Mouse (Mus musculus) intestine, postnatal 0 days (tissue): ENCODE measurements around the gene Slc37a3. TPM values are rescaled to one million over a fixed set of nuclear protein-coding genes. Genes with fewer than 3 reads are reported as not detected.

ENCODE experiments used
- ATAC-seq: fragments of 200-750 bp; cut with Nextera tagmentation; 2 replicates; pipeline ENCODE4 v1.8.0; 2017; ENCODE audit warnings: mild to moderate bottlenecking, moderate TSS enrichment, moderate library complexity
- H3K27ac ChIP-seq: fragments of 300-500 bp; sonication (generic); 2 replicates; pipeline ENCODE4 v1.5.1; 2014; ENCODE audit warnings: mild to moderate bottlenecking, low read depth, low read length, moderate library complexity
- H3K27me3 ChIP-seq: fragments of 300-500 bp; sonication (generic); replicated peaks from 2 replicates; pipeline ENCODE4 v1.6.1; 2014; ENCODE audit warnings: low read length, mixed read lengths; ENCODE audit not compliant: control insufficient read depth, insufficient read depth
- H3K36me3 ChIP-seq: fragments of 300-500 bp; sonication (generic); 2 replicates; pipeline ENCODE4 v1.6.1; 2014; ENCODE audit warnings: mild to moderate bottlenecking, moderate library complexity; ENCODE audit not compliant: control insufficient read depth, insufficient read depth
- H3K4me1 ChIP-seq: fragments of 300-500 bp; sonication (generic); replicated peaks from 2 replicates; pipeline ENCODE4 v1.6.1; 2014; ENCODE audit warnings: antibody characterized with exemption, low read length, mixed read lengths; ENCODE audit not compliant: control insufficient read depth, insufficient read depth
- H3K4me2 ChIP-seq: fragments of 300-500 bp; sonication (generic); replicated peaks from 2 replicates; pipeline ENCODE4 v1.6.1; 2014; ENCODE audit warnings: low read depth, mild to moderate bottlenecking, moderate library complexity
- H3K4me3 ChIP-seq: fragments of 300-500 bp; sonication (generic); 2 replicates; pipeline ENCODE4 v1.5.1; 2014; ENCODE audit warnings: low read depth, low read length
- H3K9ac ChIP-seq: fragments of 300-500 bp; sonication (generic); 2 replicates; pipeline ENCODE4 v1.6.1; 2014; ENCODE audit warnings: mild to moderate bottlenecking, low read depth, low read length
- H3K9me3 ChIP-seq: fragments of 300-500 bp; sonication (generic); 2 replicates; pipeline ENCODE4 v1.6.1; 2016; ENCODE audit warnings: mixed run types; ENCODE audit not compliant: control insufficient read depth
- CTCF ChIP-seq: sonication (generic); IDR thresholded peaks from 2 replicates; pipeline ENCODE4 v1.5.1; 2016; ENCODE audit warnings: low read depth, mild to moderate bottlenecking, control low read depth, antibody characterized with exemption, moderate library complexity
- WGBS: fragments of 180-500 bp; shearing (Covaris S2); extraction: QIAGEN DNeasy Blood & Tissue Kit; methylation state at CpG from one replicate; pipeline ENCODE4 v1.1.7; 2014; 5-methylcytosine and 5-hydroxymethylcytosine counted together
- polyA plus RNA-seq: library from polyadenylated mRNA; unstranded; fragments of >200 nt; fragmentation: Nextera tagmentation; extraction: Ambion mirVana; gene quantifications from 2 replicates; pipeline ENCODE4 v1.2.1, GENCODE M21; 2015

Slc37a3 gene
- 36.1 TPM in 2 replicates for polyA plus RNA-seq

- under 1% methylated on average over 43 of the region's 43 CpGs for WGBS
- peak within 1 kb of the TSS; percentile 69; the same call in 1 of the 2 replicates for H3K27ac ChIP-seq
Observed at GRCm38 (mm10) chr6:39377311-39377827, at the start of gene Slc37a3. Gene Slc37a3, minus strand, starts transcription at chr6:39377675.

DNA sequence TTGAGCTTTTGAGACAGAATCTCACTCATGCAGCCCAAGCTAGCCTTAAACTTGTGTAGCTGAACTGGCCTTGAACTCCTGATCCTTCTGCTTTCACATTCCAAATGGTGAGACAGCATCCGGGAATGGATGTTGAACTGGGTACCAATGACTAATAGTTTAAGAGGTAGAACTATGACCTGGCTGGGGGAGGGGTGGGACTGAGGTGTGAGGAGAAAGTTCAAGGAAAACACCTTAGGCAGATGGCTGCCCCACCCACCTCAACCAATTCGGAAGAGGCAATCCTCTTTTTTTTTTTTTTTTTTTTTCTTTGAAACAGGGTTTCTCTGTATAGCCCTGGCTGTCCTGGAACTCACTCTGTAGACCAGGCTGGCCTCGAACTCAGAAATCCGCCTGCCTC, 49.2 kb upstream of the Slc37a3 start:
- H3K9me3 ChIP-seq = no peaks in the 10 kb centered on the region
- ATAC-seq = peak; percentile 72
- no peaks in the 10 kb centered on the region for H3K27me3 ChIP-seq
- no peak overlapping the region for H3K9ac ChIP-seq
- no peak overlapping the region for H3K27ac ChIP-seq
- no peak overlapping the region for H3K4me2 ChIP-seq
- H3K4me1 ChIP-seq = no peaks in the 10 kb centered on the region
- TF ChIP-seq CTCF = no peak
- 61% methylated on average over 4 of the region's 4 CpGs for WGBS
- H3K36me3 ChIP-seq = no peaks in the 10 kb centered on the region
- H3K4me3 ChIP-seq = no peak overlapping the region

More at GRCm38 (mm10) chr6:39377311-39377827, at the start of gene Slc37a3:
- no peaks in the 10 kb centered on the region for H3K27me3 ChIP-seq
- no peak for TF ChIP-seq CTCF
- H3K9ac ChIP-seq = peak within 1 kb of the TSS; percentile 89
- ATAC-seq = peak; percentile 85
- H3K36me3 ChIP-seq = no peaks in the 10 kb centered on the region
- peak within 1 kb of the TSS; percentile 85 for H3K4me2 ChIP-seq
- no peaks in the 10 kb centered on the region for H3K9me3 ChIP-seq
- peak within 1 kb of the TSS; percentile 92 for H3K4me3 ChIP-seq
- peaks cover 5% of the 10 kb centered on the region; the same call in 1 of the 2 replicates for H3K4me1 ChIP-seq

DNA sequence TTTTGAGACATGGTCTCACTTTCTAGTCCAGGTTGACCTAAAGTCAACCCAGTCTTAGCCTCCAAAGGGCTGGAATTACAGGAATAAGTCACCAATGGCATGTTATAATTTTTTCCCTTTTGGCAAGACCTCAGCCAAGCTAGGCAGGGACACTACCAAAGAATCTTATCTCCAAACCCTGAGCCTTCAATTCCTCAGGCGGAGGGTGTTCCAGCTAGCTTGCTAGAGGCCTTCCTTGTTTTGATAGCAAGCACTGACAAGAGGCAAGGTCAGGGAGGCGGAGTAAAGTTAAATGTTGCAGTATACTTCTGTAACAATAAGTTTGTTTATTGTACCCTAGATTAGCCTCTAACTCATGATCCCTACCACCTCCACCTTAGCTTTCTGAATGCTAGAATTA, 47.7 kb upstream of the Slc37a3 start:
- H3K9ac ChIP-seq = no peak overlapping the region
- H3K4me2 ChIP-seq = no peak overlapping the region
- H3K36me3 ChIP-seq = no peaks in the 10 kb centered on the region
- H3K27me3 ChIP-seq = no peaks in the 10 kb centered on the region
- no peak overlapping the region for H3K4me3 ChIP-seq
- WGBS = 51% methylated on average over 2 of the region's 2 CpGs
- H3K9me3 ChIP-seq = no peaks in the 10 kb centered on the region
- no peaks in the 10 kb centered on the region for H3K4me1 ChIP-seq
- H3K27ac ChIP-seq = no peak overlapping the region
- ATAC-seq = no peak
- no peak for TF ChIP-seq CTCF

GRCm38 (mm10) chr6:39423686-39424085, 46.2 kb upstream of the Slc37a3 start:
- WGBS = 90% methylated on average over 7 of the region's 7 CpGs
- ATAC-seq = no peak
- no peak overlapping the region for H3K4me2 ChIP-seq

DNA sequence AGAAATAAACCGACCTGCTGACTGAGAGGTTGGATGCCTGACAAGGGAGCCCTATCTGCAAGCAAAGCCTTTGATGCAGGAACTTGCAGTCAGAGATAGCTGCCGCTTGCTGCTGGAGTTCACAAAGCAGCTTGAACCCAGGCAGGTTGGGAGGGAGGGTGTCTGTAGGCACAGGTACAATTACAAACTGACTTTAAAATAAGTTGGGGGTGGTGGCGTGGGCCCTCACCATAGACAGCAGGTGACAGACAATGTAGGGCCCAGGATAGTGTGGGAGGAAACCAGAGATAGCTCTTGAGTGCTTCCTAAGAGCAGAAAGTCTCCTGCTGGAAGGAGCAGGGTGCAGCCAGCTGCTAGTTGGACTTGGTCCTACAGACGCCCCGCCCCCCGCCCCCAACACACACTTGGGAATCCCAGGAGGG, 45.7 kb upstream of the Slc37a3 start:
- no peak for ATAC-seq
- H3K4me2 ChIP-seq = no peak overlapping the region
- no peaks in the 10 kb centered on the region; the same call in 1 of the 2 replicates for H3K4me1 ChIP-seq
- H3K4me3 ChIP-seq = no peak overlapping the region
- no peak for TF ChIP-seq CTCF
- no peaks in the 10 kb centered on the region for H3K9me3 ChIP-seq
- no peak overlapping the region for H3K9ac ChIP-seq
- no peaks in the 10 kb centered on the region for H3K36me3 ChIP-seq
- WGBS = 59% methylated on average over 6 of the region's 6 CpGs
- no peaks in the 10 kb centered on the region for H3K27me3 ChIP-seq
- H3K27ac ChIP-seq = no peak overlapping the region

More at GRCm38 (mm10) chr6:39423686-39424085, 46.2 kb upstream of the Slc37a3 start:
- Histone ChIP-seq H3K27me3 (no peaks in the 10 kb centered on the region), H3K9ac (no peak overlapping the region), H3K36me3 (no peaks in the 10 kb centered on the region), H3K27ac (no peak overlapping the region), H3K4me3 (no peak overlapping the region), H3K9me3 (no peaks in the 10 kb centered on the region), H3K4me1 (no peaks in the 10 kb centered on the region)
- TF ChIP-seq CTCF = no peak

- 35% methylated on average over 4 of the region's 4 CpGs for WGBS
- TF ChIP-seq CTCF = no peak
Observed at GRCm38 (mm10) chr6:39420867-39421266, 43.4 kb upstream of the Slc37a3 start.

More at GRCm38 (mm10) chr6:39420867-39421266, 43.4 kb upstream of the Slc37a3 start:
- H3K4me1 ChIP-seq = no peaks in the 10 kb centered on the region; the same call in 1 of the 2 replicates
- 0 out of 2 replicates have a peak, but pooled peaks cover 3% of the 10 kb centered on the region for H3K27me3 ChIP-seq
- H3K36me3 ChIP-seq = no peaks in the 10 kb centered on the region
- H3K9me3 ChIP-seq = no peaks in the 10 kb centered on the region
- no peak overlapping the region for H3K27ac ChIP-seq
- no peak overlapping the region for H3K4me3 ChIP-seq
- no peak overlapping the region for H3K9ac ChIP-seq
- no peak overlapping the region for H3K4me2 ChIP-seq
- no peak for ATAC-seq
